Mouse (Mus musculus) brain, adult 2 months (tissue): ENCODE data around the gene Stxbp6.
"Not testable (repeated sequence)": the region's sequence is repeated elsewhere in the genome, so short reads cannot be mapped to it uniquely, and the experiment has no call there.

Experiments
- DNase-seq: peaks from one replicate; pipeline ENCODE4 v3.0.0; 2011; ENCODE audit warnings: low read depth, low spot score

The Stxbp6 gene

DNA sequence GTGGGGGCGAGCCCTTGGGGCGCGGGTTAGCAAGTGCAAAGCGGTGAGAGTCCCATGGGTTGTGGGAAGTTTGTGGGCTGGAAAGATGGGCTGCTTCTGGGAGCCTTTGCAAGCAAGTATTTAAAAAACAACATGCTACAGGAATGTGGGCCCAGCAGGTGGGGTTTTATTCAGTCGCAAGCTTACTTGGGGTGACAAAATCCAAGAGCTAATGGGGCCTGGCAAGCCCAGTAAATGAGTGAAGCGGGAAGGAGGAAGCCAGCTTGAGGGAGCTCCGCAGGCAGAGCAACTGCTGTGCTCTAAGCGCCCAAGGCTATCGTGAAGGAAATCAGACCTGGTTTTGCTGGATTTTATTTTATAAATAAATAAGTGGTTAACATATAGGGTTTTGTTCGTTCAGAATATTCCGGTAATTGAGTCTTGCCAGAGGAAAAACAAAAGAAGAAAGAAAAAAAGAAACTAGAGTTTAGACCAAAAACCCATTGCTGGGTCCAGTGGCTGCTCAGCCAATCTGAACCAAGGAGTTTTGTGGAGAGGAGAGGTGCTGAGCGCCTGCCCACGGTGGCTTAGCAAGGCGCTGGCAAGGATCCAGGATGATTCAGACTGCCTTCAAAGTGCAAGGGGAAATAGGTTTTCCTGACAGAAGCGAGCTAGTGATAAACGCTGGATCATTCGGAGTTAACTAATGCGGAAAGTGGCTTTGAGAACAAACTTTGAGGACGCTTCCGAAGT, at the start of gene Stxbp6:
Gene Stxbp6, minus strand, starts transcription at position 99 of the 732 bp plus-strand sequence.
- peak; percentile 91 for DNase-seq

DNA sequence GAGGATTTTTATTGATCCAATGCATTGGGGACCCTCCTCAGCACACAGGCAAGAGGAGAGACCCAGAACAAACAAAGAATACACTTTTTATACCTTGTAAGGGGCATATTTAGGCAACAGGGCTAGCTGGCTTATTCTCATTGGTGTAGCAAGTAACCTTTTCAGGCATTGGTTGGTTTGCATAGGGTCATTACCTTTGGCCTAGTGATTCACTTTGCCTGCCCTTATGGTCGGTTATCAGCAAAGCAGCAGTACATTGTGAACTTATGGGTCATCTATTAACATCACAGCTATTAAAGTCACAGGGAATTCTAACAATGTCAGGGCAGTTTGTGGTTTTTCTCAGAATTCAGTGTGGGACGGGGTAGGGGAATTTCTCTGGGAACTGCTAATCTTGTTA, 28.4 kb upstream of the Stxbp6 start:
- not testable (repeated sequence) for DNase-seq

DNA sequence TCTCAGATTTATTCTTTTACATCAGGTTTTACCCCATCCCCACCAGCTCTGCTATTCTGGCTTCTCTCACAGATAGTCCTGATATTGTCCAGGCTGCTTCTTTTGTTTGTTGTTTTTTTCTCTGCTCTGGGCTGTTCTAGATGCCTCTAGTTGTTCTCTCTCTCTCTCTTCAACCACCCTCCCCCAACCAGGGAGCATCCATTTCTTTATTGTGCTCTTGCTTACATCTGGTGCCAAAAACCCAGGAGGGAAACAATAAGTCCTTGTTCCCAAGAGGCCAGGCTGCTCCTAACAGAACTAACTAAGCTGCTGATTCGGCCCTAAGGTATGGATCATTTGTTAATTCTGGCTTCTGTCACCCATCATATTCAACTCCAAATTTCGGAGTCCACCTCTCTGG, 19.2 kb upstream of the Stxbp6 start:
- peak; percentile 86 for DNase-seq

DNA sequence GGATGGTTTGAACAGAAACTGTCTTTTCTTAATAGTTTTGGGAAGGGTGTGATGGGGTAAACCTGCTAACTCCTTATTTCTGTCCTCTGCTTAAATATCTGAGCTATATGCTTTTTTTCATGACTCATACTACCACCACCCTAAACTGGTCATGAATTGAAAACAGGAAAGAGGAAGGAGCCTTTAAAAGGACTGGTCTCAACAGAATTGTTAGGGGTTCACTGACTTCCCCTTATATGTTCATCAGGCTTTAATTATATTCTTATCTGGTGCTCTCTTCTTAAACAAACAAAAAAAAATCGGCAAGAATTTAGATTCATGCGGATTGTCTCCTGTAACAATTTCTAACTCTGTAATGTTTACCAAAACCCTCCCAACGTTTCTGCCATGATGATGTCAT, 17.9 kb upstream of the Stxbp6 start:
- DNase-seq, result no peak

DNA sequence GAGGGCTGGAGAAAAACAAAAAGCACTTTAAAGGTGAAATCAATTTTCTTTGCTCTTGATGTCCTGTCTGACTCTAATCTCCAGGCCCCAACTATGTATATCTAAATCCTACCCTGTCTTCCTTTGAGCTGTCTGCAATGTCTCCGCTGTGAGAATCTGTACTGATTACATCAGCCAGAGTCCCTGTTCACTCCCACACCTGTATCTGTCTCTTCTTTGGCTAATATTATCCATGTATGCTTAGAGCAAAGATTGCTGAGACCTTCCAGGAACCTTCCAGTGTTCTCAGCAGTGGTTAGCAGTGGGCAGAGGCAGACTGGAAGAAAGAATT, 8.6 kb upstream of the Stxbp6 start:
- DNase-seq, result no peak

DNA sequence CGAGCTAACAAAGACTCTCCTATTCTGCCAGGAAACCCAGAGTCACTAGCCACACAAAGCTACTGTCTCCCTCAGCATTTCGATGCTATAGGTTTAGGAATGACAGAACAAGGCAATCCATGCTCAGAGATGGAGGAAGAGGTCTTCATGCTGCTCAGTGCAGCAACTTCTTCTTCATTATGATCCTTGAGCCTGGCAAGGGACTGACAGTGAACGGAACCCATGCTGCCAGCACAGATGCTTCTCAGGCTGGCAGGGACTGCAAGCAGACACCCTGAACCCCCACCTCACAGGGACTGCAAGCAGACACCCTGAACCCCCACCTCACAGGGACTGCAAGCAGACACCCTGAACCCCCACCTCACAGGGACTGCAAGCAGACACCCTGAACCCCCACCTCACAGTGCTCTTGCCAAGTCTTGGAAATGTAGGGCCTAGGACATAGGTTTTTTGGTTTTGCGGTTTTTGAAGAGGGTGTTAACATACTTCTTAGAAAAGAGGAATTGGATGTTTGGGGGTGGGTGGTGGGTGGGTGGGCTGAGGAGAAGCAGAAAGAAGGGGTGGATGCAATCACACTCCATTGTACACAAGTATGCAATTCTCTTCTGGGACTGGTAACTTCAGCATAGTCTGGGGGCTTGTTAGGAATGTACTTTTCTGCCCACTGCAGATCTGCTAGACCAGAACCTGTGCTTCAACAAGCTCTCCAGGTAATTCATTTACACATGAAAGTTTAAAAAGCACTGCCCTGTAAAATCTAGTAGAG, 8.1 kb upstream of the Stxbp6 start:
- no peak for DNase-seq

DNA sequence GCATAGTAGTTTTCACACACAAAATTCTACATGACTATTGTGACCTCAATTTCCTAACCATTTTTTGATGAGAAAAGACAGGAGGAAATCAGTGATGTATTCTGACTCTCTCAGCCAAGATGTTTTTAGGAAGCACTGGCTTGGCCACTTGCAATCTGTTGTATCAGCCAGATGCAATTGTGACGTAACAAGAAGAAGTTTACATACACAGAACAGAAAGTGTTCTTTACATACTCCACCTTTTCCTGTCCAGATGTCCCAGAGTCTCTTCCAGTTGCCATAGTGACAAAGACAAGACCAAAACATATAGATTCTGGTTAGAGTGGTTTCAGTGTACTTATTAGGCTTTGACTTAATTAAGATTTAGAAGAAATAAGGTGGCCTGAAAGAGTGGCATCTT, 7.1 kb upstream of the Stxbp6 start:
- DNase-seq, result no peak

DNA sequence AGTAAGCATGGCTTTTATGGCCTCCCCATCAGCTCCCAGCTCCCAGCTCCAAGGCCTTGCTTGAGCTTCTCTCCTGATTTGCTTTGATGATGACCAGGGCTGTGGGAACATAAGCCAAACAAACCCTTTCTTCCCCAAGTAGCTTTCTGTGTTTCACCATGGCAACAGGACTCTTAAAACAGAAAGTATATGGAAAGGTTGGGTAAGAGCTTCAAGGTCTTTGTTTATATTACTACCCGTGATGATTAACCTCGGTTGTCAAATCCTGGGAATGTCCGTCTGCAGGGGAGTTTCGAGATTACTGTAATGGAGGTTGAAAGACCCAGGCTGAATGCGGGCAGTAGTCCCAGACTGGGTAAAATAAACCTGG, 6.2 kb upstream of the Stxbp6 start:
- no peak for DNase-seq

DNA sequence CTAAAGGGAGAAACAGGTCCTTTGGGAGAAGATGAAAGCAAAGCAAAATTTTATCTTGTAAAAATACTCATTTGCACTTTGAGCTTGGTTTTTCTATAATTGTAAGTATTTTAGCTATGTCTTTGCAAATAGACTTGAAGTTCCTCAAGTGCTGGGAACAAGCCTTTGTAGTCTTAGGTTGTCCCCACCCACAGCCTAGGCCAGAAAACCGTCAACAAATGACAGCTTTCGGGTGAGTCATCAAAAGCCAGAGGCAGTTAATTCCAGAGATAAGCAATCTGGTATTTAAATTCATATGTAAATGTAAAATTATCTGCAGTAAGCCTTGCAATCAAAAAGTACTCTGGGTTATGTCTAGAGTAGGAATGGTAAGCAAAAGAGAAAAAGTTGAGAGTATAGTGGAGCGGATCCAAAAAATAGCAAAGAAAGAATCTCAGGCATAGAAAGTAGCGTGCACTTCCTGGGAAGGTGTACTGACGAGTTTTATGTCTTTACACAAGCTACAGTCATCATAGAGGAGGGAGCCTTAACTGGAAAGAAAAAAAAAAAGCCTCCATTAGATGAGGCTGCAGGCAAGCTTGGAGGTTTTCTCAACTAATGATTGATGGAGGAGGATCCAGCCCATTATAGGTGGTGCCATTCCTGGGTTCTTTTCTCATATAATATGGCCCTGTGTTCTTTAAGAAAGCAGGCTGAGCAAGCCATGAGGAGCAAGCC, 5.7 kb upstream of the Stxbp6 start:
- no peak for DNase-seq

DNA sequence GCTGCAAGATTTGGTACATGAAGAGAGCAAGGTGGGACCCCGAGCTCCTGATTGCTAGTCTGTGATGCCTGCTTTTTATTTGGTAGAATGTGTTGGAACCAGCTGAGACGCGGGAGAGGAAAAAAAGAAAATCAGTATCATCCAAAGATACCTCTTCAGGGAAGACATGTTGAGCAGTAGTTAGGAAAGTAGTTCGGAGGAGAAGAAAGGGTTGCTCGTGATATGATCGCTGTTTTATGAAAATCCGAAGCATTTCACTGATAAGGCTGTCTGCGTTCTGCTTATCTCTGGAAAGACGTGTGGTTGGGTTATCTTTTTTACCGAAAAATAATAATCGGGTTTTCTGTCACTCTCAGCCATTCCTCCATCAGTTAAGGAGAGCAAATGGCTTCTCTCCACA, 1.1 kb upstream of the Stxbp6 start:
- DNase-seq, result no peak

DNA sequence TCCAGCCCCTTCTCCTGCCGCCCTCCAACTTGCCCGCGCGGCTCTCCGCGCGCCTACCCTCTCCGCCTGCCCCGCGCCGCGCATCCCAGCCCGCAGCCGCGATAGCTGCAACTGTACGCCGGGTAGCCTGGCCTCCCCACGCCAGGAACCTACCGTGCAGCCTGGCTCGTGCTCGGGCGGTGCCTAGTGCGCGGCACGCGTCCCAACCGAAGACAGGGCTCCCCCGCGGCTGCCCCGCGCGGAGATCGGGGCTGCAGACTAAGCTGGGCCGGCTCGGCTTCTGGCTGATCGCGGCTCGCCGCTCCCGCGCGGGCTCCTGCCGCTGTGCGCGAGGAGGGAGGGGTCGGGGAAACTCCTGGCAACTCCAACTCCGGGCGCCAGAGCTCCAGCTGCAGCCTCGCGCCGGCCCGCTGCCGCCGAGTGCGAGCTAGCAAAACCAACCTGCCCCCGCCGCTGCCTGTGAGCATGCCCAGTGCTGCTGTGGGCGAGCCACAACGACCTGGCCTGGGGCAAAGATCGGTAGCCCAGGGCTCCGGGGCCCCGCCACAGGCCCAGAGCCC, 387 bp downstream of the Stxbp6 start:
- peak; percentile 89 for DNase-seq

DNA sequence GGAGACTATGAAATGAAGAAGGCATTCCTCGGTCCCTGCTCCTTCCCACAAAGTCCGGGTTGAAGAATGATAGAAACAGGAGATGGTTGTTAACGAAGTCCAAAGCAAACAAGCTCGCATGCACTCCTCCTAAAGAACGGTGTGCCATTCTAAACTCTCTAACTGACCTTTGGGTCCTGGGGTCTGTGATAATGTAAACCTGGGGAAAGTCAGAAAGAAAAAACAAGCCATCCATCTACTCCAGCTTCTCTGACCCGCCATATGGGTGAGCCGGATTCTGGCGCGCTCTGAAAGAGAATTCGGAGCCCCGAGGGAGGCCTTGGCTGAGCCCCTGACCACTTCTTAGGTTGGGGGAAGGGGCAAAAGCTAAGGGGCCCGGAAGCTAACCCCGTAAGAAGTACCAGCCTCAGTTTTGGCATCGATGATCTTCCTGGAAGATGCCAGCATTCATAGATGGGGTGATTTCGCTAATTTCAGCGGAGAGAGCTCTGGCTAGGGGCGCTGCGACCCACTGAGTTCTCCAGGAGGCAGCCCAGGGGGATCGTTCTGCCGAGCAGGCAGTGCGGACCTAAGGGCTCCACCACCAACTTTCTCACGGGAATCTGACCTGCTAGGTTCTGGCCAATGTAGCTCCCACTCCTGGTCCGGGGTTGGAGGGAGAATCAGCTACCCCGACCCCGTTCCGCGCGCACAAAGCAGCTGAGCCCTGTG, 1.0 kb downstream of the Stxbp6 start:
- DNase-seq, result peak; percentile 44

DNA sequence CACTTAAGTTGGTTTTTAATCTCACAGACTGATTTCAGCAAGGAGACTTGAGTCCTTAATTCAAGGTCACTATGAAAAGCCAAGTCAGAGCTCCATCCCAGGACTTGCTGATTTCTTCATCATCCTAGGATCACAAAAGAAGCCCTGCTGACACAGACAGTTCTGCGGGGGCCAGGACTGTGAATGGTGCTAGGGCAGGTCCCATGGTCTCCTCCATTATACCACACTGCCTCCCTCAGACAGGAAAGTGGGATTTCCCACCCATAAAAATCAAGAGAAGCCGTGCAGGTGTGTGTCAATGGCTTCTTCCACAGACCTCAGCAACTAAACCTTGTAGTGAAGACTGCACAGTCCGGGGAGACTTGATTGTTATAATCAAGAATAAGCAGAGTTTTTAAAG, 2.3 kb downstream of the Stxbp6 start:
- DNase-seq, result peak; percentile 53

DNA sequence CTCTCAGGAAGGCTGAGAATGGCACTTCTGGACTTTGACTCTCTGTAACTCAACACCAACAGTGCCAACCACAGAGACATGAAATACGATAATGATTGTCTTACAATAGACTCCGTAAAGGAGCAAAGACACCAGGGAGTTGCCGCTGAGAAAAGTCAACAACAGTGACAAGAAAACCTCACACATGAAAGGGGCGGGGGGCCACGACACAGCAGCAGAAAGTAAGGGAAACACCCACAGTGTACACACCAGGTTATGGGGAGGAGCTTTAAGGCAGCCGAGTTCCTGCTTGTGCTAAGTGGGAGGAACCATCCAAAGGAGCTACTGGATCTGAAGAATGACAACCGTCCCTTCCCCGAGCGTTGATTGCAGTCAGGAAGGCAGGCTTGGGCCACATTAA, 4.3 kb downstream of the Stxbp6 start:
- no peak for DNase-seq

DNA sequence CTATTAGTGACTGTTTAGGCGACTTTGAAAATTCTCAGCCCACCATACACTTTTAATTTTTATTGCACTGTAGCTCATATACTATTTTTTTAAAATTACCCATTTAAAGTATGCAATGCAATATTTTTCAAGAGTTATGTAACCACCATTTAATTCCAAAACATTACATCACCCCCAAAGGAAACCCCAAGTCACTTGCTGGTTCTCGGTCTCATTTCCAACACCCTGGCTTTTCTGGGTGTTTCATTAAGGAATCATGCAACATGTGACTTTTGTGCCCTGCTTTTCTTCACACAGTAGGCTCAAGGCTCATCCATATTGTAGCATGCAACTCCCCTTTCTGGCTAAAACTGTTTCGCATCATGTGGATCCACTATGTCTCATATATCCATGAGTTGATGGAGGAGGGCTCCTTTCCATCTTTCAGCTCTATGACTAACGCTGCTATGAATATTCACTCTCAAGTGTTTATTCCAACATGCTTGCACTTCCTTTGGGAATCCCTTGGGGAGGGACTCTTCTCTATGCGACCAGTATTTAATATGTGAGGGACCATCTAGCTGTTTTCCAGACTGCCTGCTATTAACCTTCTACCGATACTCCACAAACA, 6.3 kb downstream of the Stxbp6 start:
- peak; percentile 63 for DNase-seq

DNA sequence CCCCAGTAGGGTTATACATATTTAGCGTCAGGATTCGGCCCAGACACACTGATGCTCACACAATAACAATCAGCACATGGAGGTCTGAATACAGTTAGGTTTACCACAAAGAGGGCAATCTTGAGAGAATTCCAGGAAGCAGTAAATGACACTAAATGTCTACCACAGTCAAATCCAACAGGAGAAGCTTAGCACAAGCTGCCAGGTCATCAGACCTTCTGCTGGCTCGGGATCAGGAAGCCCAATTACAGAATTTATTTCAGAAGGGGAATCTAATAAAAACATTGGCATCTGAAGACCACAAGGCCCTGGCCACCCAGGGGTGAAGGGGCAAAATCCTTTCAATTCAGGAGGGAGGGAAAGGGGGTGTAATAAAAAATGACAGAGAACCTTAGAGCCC, 6.8 kb downstream of the Stxbp6 start:
- DNase-seq, result no peak

DNA sequence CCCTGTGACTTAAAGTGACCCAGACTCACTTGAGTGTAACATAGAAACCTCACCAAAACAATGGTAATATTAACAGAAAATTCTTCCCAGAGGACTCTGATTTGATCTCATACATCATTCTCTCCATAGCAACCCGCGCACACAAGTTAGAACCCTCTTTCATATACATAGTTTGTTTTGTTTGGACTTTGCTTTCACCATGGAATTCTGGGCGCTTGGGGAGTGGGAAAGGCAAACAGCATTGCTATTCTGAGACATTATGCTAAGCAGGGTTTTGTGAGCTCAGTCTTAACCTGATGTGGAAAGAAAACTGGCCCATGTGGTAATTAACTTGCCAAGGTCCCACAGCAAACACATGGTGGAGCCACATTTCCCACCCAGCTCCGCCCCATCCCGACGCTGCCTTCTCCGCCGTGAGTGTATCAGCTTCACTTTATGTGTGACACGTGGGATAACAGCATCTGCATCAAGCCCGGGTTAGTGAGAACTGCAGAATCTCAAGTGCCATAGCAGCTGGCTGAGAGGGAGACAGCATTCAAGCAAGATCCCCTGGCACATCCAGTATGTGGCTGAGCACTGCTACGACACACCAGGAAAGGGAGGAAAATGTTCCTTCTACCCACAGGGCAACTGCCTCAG, 7.3 kb downstream of the Stxbp6 start:
- DNase-seq, result peak; percentile 82

DNA sequence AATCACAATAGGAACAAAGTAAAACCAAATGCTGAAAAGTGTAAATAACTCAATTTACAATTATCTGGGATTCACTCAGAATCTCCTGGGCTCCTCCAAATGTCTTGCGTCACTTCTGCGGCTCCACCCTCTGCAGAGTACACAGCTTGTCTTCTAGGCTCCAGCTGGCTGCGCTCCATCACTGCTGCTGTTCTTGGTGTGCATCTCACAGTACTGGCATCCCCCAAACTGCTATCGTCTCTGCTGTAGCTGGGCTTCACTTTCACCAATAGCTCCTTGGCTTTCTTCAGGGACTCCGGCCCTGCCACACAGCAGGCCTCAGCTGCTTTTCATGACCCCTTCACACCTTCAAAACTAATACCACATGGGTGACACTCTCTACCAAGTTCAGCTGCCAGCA, 10.9 kb downstream of the Stxbp6 start:
- DNase-seq, result no peak

DNA sequence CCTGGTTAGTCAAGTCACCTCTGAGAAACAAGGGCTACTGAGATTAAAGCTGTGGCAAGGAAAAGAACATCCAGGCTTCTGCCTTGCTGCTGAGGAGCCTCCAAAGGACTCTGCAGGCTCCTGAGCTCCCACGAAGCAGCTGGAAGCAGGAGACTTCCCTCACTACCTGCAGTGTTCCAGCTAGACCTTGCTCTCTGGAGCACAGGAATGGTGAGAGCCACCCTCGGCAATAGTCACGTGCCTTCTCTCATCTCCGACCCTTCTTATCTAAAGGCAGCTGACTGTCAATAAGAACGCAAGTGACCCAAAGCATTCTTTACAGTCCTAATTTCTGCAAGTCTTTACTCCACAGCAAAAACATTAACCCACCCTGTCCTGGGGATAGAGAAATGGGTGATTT, 13.2 kb downstream of the Stxbp6 start:
- no peak for DNase-seq

DNA sequence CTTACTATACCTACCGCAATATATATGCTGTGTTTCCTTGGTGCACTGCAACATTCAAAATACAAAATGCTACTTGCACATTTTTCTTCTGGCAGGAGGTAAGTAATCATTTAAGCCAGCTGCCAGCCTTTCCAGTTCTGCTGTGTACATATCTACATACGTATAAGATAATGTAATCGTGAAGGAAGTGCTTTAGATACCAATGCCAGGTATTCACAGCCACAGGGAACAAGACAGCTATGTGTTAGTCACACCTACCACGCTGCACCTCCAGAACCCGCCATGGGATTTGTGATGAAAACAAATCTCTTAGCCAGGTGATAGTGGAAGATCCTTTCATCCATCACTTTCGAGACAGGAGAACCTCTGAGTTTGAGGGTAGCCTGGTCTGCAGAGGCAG, 13.7 kb downstream of the Stxbp6 start:
- no peak for DNase-seq

DNA sequence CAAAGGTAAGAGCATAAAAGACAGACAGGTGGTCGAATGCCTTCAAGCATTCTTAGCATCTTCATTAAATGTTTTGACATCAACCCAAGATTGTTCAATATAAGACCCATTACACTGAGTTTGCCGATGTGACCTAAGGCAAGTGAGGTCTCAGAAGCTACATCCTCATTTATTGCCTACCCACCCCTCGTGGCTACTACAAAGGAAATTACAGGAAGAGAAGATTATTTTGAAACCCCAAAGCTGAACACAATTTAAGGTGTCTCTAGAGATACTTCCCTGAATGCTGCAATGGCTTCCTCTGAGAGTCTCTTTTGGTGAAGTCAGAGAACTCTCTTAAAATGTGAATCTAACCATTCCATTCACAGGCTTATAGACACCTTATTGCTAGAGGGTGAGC, 16.5 kb downstream of the Stxbp6 start:
- no peak for DNase-seq
